11 mouse cellular contexts compared by ENCODE assay signal in the genomic region with DNA sequence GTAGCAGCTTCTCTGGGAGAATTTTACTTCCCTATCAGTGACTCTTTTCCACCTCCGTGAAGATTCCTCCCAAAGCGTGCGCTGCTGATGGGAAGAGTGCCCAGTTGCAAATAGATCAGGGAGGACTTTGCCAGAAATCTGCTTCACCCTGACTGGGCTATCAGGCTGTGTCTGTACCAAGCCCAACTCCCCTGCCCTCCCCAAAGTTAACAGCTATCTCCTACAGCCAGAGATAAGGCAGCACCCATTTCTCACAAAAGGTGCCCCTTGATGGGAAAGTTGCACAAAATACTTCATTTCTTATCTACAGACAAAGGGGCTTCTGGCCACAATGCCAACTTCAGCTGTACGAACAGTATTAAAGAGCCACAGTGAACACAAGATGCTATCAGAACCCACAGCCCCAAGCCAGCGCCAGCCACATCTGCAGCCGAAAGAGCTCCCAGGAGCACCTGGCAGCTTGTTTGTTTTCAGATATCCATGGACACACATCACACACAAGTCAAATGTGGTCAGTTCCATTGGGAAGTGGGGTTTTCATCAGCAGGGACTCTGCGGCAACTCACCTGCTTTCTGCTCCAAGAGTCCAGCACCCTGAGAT. TPM values are rescaled to one million over a fixed set of nuclear protein-coding genes. Genes with fewer than 3 reads are reported as not detected.
DNase-seq lines count a peak whose midpoint lies in the region; ATAC-seq lines count a peak whose summit lies in the region.
"Had no signal": no experiment of that assay in that cellular context is flagged by ENCODE, and none has a peak within 500 bp of the region (broad histone marks: within the 10 kb centered on the region; RNA-seq: fewer than 3 reads in every experiment).

No protein-coding gene starts in this region.

- DNase-seq in cerebellum, adult 8-10 months = peak; percentile 58
- DNase-seq in embryo, embryonic 11 days = no peak
- DNase-seq: left cerebral cortex, postnatal 4 days; right cerebral cortex, postnatal 25 days; thymus, postnatal 25 days had no signal

- no peak overlapping the region for H3K4me2 ChIP-seq in kidney, embryonic 15.5 days
- no peak overlapping the region for H3K4me2 ChIP-seq in kidney, embryonic 14.5 days (replicated peaks; ENCODE audit: low read depth, low read length)
- H3K4me2 ChIP-seq in liver, embryonic 12.5 days = peak overlapping the region; percentile 92

- H3K4me1 ChIP-seq in erythroblast, embryonic 14.5 days (ENCODE audit: control insufficient read depth) = peaks cover 98% of the 10 kb centered on the region
- peaks cover 39% of the 10 kb centered on the region for H3K4me1 ChIP-seq in kidney, embryonic 15.5 days
- H3K4me1 ChIP-seq in kidney, embryonic 14.5 days (ENCODE audit: control insufficient read depth, insufficient read depth, low read length) = peaks cover 28% of the 10 kb centered on the region
- H3K4me1 ChIP-seq in liver, embryonic 12.5 days = peaks cover 75% of the 10 kb centered on the region

- H3K27me3 ChIP-seq in erythroblast, embryonic 14.5 days (ENCODE audit: control insufficient read depth) = no peaks in the 10 kb centered on the region
- H3K27me3 ChIP-seq in kidney, embryonic 15.5 days = no peaks in the 10 kb centered on the region
- H3K27me3 ChIP-seq in kidney, embryonic 14.5 days (ENCODE audit: control insufficient read depth, insufficient read depth, low read length) = no peaks in the 10 kb centered on the region
- H3K27me3 ChIP-seq in liver, embryonic 12.5 days (replicated peaks) = no peaks in the 10 kb centered on the region

- peaks cover 40% of the 10 kb centered on the region for H3K36me3 ChIP-seq in erythroblast, embryonic 14.5 days (ENCODE audit: control insufficient read depth)
- H3K36me3 ChIP-seq in kidney, embryonic 15.5 days = peaks cover 18% of the 10 kb centered on the region; the same call in 1 of the 2 replicates
- peaks cover 9% of the 10 kb centered on the region; the same call in 1 of the 2 replicates for H3K36me3 ChIP-seq in kidney, embryonic 14.5 days (ENCODE audit: control insufficient read depth, insufficient read depth, low read length)
- peaks cover 17% of the 10 kb centered on the region for H3K36me3 ChIP-seq in liver, embryonic 12.5 days

- no peaks in the 10 kb centered on the region for H3K9me3 ChIP-seq in erythroblast, embryonic 14.5 days (ENCODE audit: control insufficient read depth, low read length)
- no peaks in the 10 kb centered on the region for H3K9me3 ChIP-seq in kidney, embryonic 15.5 days (replicated peaks)
- no peaks in the 10 kb centered on the region for H3K9me3 ChIP-seq in kidney, embryonic 14.5 days (ENCODE audit: control insufficient read depth, low read length)
- no peaks in the 10 kb centered on the region for H3K9me3 ChIP-seq in liver, embryonic 12.5 days (replicated peaks)

- H3K9ac ChIP-seq in kidney, embryonic 15.5 days = 0 out of 2 replicates have a peak overlapping the region, but pooled peaks have one; percentile 18
- H3K9ac ChIP-seq in kidney, embryonic 14.5 days (ENCODE audit: low read depth, low read length) = no peak overlapping the region
- H3K9ac ChIP-seq in liver, embryonic 12.5 days = peak overlapping the region; percentile 42

- 70% methylated on average over 7 of the region's 7 CpGs for WGBS in kidney, embryonic 15.5 days
- WGBS in kidney, embryonic 14.5 days = 83% methylated on average over 7 of the region's 7 CpGs
- 31% methylated on average over 7 of the region's 7 CpGs for WGBS in liver, embryonic 12.5 days (ENCODE audit: insufficient replicate concordance)

- H3K4me3 ChIP-seq in erythroblast, embryonic 14.5 days (replicated peaks) = peak overlapping the region; percentile 43
- H3K4me3 ChIP-seq in kidney, embryonic 15.5 days (replicated peaks) = no peak overlapping the region
- no peak overlapping the region for H3K4me3 ChIP-seq in kidney, embryonic 14.5 days (ENCODE audit: low read length)
- H3K4me3 ChIP-seq in liver, embryonic 12.5 days = no peak overlapping the region

- ATAC-seq in erythroblast, adult 5-6 weeks (replicated peaks; ENCODE audit: low FRiP score, poor library complexity, severe bottlenecking) = no peak
- no peak for ATAC-seq in kidney, embryonic 15.5 days (replicated peaks; ENCODE audit: low FRiP score)
- ATAC-seq in kidney, embryonic 14.5 days (ENCODE audit: low FRiP score, low TSS enrichment) = no peak
- ATAC-seq in liver, embryonic 12.5 days = peak; percentile 42
- ATAC-seq in monocyte, adult 5-6 weeks (replicated peaks; ENCODE audit: insufficient number of reproducible peaks, low FRiP score, low TSS enrichment, poor library complexity, severe bottlenecking) = no peak

- peak overlapping the region; percentile 93; the same call in 1 of the 2 replicates for H3K27ac ChIP-seq in kidney, embryonic 15.5 days
- H3K27ac ChIP-seq in kidney, embryonic 14.5 days (ENCODE audit: low read depth, low read length) = no peak overlapping the region
- peak overlapping the region; percentile 76 for H3K27ac ChIP-seq in liver, embryonic 12.5 days

RNA-seq across cellular contexts. Expression of gene Uckl1, which starts 6.6 kb away (rescaled TPM):
- polyA plus RNA-seq in erythroblast, embryonic 14.5 days (2012) = 1.5 and 1.9 TPM in 2 replicates
- 18.8 and 40.8 TPM in 2 replicates for total RNA-seq in erythroblast, adult 5-6 weeks (2015; ENCODE audit: low replicate concordance)
- total RNA-seq in erythroblast, adult 5-6 weeks (2017; ENCODE audit: low replicate concordance) = 11.6 and 16.0 TPM in 2 replicates
- 50.7 and 59.0 TPM in 2 replicates for polyA plus RNA-seq in kidney, embryonic 15.5 days (2015; fragmentation: Nextera tagmentation; extraction: Ambion mirVana)
- 45.3 and 49.4 TPM in 2 replicates for polyA plus RNA-seq in kidney, embryonic 14.5 days (2014; fragmentation: Nextera tagmentation; extraction: Ambion mirVana)
- polyA plus RNA-seq in liver, embryonic 12.5 days (2016; fragmentation: Nextera tagmentation; extraction: Ambion mirVana) = 30.7 and 32.7 TPM in 2 replicates
- 106 to 183 TPM (median 161 TPM) in 3 replicates for total RNA-seq in monocyte, adult 5-6 weeks (2017)

RNA-seq across cellular contexts. Expression of gene Prpf6, which starts 13.6 kb away (rescaled TPM):
- polyA plus RNA-seq in erythroblast, embryonic 14.5 days (2012) = 1.4 and 1.5 TPM in 2 replicates
- total RNA-seq in erythroblast, adult 5-6 weeks (2015; ENCODE audit: low replicate concordance) = 9.2 and 16.9 TPM in 2 replicates
- 21.0 and 30.1 TPM in 2 replicates for total RNA-seq in erythroblast, adult 5-6 weeks (2017; ENCODE audit: low replicate concordance)
- polyA plus RNA-seq in kidney, embryonic 15.5 days (2015; fragmentation: Nextera tagmentation; extraction: Ambion mirVana) = 67.4 and 69.5 TPM in 2 replicates
- 64.5 and 64.8 TPM in 2 replicates for polyA plus RNA-seq in kidney, embryonic 14.5 days (2014; fragmentation: Nextera tagmentation; extraction: Ambion mirVana)
- 45.6 and 48.2 TPM in 2 replicates for polyA plus RNA-seq in liver, embryonic 12.5 days (2016; fragmentation: Nextera tagmentation; extraction: Ambion mirVana)
- 65.7 to 104 TPM (median 96.6 TPM) in 3 replicates for total RNA-seq in monocyte, adult 5-6 weeks (2017)

RNA-seq across cellular contexts. Expression of gene Zfp512b, which starts 14.5 kb away (rescaled TPM):
- polyA plus RNA-seq in erythroblast, embryonic 14.5 days (2012) = 0.22 and 0.24 TPM in 2 replicates
- 2.1 and 6.3 TPM in 2 replicates for total RNA-seq in erythroblast, adult 5-6 weeks (2015; ENCODE audit: low replicate concordance)
- 1.5 and 5.1 TPM in 2 replicates for total RNA-seq in erythroblast, adult 5-6 weeks (2017; ENCODE audit: low replicate concordance)
- 43.1 and 51.6 TPM in 2 replicates for polyA plus RNA-seq in kidney, embryonic 15.5 days (2015; fragmentation: Nextera tagmentation; extraction: Ambion mirVana)
- polyA plus RNA-seq in kidney, embryonic 14.5 days (2014; fragmentation: Nextera tagmentation; extraction: Ambion mirVana) = 28.5 and 50.6 TPM in 2 replicates
- 22.2 and 23.4 TPM in 2 replicates for polyA plus RNA-seq in liver, embryonic 12.5 days (2016; fragmentation: Nextera tagmentation; extraction: Ambion mirVana)
- total RNA-seq in monocyte, adult 5-6 weeks (2017) = 6.6 to 20.6 TPM (median 10.2 TPM) in 3 replicates

RNA-seq across cellular contexts. Expression of gene Samd10, which starts 20.9 kb away (rescaled TPM):
- polyA plus RNA-seq in erythroblast, embryonic 14.5 days (2012) = 0.08 TPM in 1 of 2 replicates, not detected in the other
- 0.63 and 4.0 TPM in 2 replicates for total RNA-seq in erythroblast, adult 5-6 weeks (2015; ENCODE audit: low replicate concordance)
- 0.56 and 1.9 TPM in 2 replicates for total RNA-seq in erythroblast, adult 5-6 weeks (2017; ENCODE audit: low replicate concordance)
- 24.6 and 26.3 TPM in 2 replicates for polyA plus RNA-seq in kidney, embryonic 15.5 days (2015; fragmentation: Nextera tagmentation; extraction: Ambion mirVana)
- polyA plus RNA-seq in kidney, embryonic 14.5 days (2014; fragmentation: Nextera tagmentation; extraction: Ambion mirVana) = 24.5 and 29.2 TPM in 2 replicates
- 2.8 and 3.0 TPM in 2 replicates for polyA plus RNA-seq in liver, embryonic 12.5 days (2016; fragmentation: Nextera tagmentation; extraction: Ambion mirVana)
- total RNA-seq in monocyte, adult 5-6 weeks (2017) = 1.5 to 5.5 TPM (median 4.5 TPM) in 3 replicates

RNA-seq across cellular contexts. Expression of gene Dnajc5, which starts 57.8 kb away (rescaled TPM):
- polyA plus RNA-seq in erythroblast, embryonic 14.5 days (2012) = 0.84 and 0.93 TPM in 2 replicates
- 8.2 and 17.1 TPM in 2 replicates for total RNA-seq in erythroblast, adult 5-6 weeks (2015; ENCODE audit: low replicate concordance)
- total RNA-seq in erythroblast, adult 5-6 weeks (2017; ENCODE audit: low replicate concordance) = 12.7 and 14.8 TPM in 2 replicates
- 84.4 and 88.6 TPM in 2 replicates for polyA plus RNA-seq in kidney, embryonic 15.5 days (2015; fragmentation: Nextera tagmentation; extraction: Ambion mirVana)
- polyA plus RNA-seq in kidney, embryonic 14.5 days (2014; fragmentation: Nextera tagmentation; extraction: Ambion mirVana) = 41.5 and 82.2 TPM in 2 replicates
- polyA plus RNA-seq in liver, embryonic 12.5 days (2016; fragmentation: Nextera tagmentation; extraction: Ambion mirVana) = 43.6 and 45.0 TPM in 2 replicates
- total RNA-seq in monocyte, adult 5-6 weeks (2017) = 47.3 to 71.5 TPM (median 52.6 TPM) in 3 replicates

Comparison
In these comparisons a context has a peak if more than half of its experiments do, and no peak if none do; other contexts are left out.
1. RNA of gene Uckl1, which starts 6.6 kb away (polyA plus RNA-seq): 50.7 to 59.0 TPM in kidney, embryonic 15.5 days, 45.3 to 49.4 TPM in kidney, embryonic 14.5 days and 30.7 to 32.7 TPM in liver, embryonic 12.5 days; 1.5 to 1.9 TPM in erythroblast, embryonic 14.5 days; every median in the first group is over 10 times any median in the second.
2. RNA of gene Prpf6, which starts 13.6 kb away (polyA plus RNA-seq): 67.4 to 69.5 TPM in kidney, embryonic 15.5 days, 64.5 to 64.8 TPM in kidney, embryonic 14.5 days and 45.6 to 48.2 TPM in liver, embryonic 12.5 days; 1.4 to 1.5 TPM in erythroblast, embryonic 14.5 days; every median in the first group is over 10 times any median in the second.
3. RNA of gene Zfp512b, which starts 14.5 kb away (polyA plus RNA-seq): 43.1 to 51.6 TPM in kidney, embryonic 15.5 days, 28.5 to 50.6 TPM in kidney, embryonic 14.5 days and 22.2 to 23.4 TPM in liver, embryonic 12.5 days; 0.22 to 0.24 TPM in erythroblast, embryonic 14.5 days; every median in the first group is over 10 times any median in the second.